Mouse (Mus musculus): ENCODE measurements at regions not wholly inside any gene's neighbourhood (a gene's known extent, or its start where the extent isn't known, plus 50 kb on each side); places are given as distances from the start of the nearest gene placed in this dataset.

GRCm38 (mm10) chr14:79878285-79879019, 105.4 kb upstream of the Olfm4 start:
- ATAC-seq (ENCODE audit: insufficient number of reproducible peaks, low FRiP score, low TSS enrichment, low read depth): no peak
- Histone ChIP-seq H3K4me1 (ENCODE audit: control insufficient read depth, insufficient read depth, low read length) (peaks cover 6% of the 10 kb centered on the region; the same call in 1 of the 2 replicates), H3K9ac (ENCODE audit: low read length) (no peak overlapping the region), H3K36me3 (ENCODE audit: control insufficient read depth, insufficient read depth, low read length) (no peaks in the 10 kb centered on the region), H3K9me3 (ENCODE audit: control insufficient read depth, low read length) (no peaks in the 10 kb centered on the region), H3K4me2 (ENCODE audit: low read depth, severe bottlenecking) (no peak overlapping the region), H3K4me3 (ENCODE audit: low read depth, low read length) (no peak overlapping the region), H3K27me3 (ENCODE audit: control insufficient read depth, insufficient read depth, low read length) (0 out of 2 replicates have a peak, but pooled peaks cover 2% of the 10 kb centered on the region), H3K27ac (replicated peaks; ENCODE audit: low read depth, low read length) (no peak overlapping the region)
- DNase-seq (ENCODE audit: low spot score): no peak
- WGBS: 77% methylated on average over 17 of the region's 17 CpGs

GRCm38 (mm10) chr14:79873062-79873461, 102.0 kb upstream of the Pcdh8 start:
- ATAC-seq (ENCODE audit: insufficient number of reproducible peaks, low FRiP score, low TSS enrichment, low read depth): no peak
- Histone ChIP-seq H3K4me2 (ENCODE audit: low read depth, severe bottlenecking) (no peak overlapping the region), H3K9ac (ENCODE audit: low read length) (no peak overlapping the region), H3K4me3 (ENCODE audit: low read depth, low read length) (no peak overlapping the region), H3K9me3 (ENCODE audit: control insufficient read depth, low read length) (no peaks in the 10 kb centered on the region), H3K36me3 (ENCODE audit: control insufficient read depth, insufficient read depth, low read length) (no peaks in the 10 kb centered on the region), H3K27me3 (ENCODE audit: control insufficient read depth, insufficient read depth, low read length) (no peaks in the 10 kb centered on the region), H3K4me1 (ENCODE audit: control insufficient read depth, insufficient read depth, low read length) (no peaks in the 10 kb centered on the region), H3K27ac (replicated peaks; ENCODE audit: low read depth, low read length) (no peak overlapping the region)
- peak; percentile 44 for DNase-seq (ENCODE audit: low spot score)
- 40% methylated on average over 13 of the region's 13 CpGs for WGBS

GRCm38 (mm10) chr14:79872430-79872829, 101.3 kb upstream of the Pcdh8 start:
- H3K9me3 ChIP-seq (ENCODE audit: control insufficient read depth, low read length): no peaks in the 10 kb centered on the region
- H3K9ac ChIP-seq (ENCODE audit: low read length): no peak overlapping the region
- no peak overlapping the region for H3K27ac ChIP-seq (replicated peaks; ENCODE audit: low read depth, low read length)
- H3K27me3 ChIP-seq (ENCODE audit: control insufficient read depth, insufficient read depth, low read length): no peaks in the 10 kb centered on the region
- ATAC-seq (ENCODE audit: insufficient number of reproducible peaks, low FRiP score, low TSS enrichment, low read depth) (no peak), DNase-seq (ENCODE audit: low spot score) (no peak)
- no peak overlapping the region for H3K4me3 ChIP-seq (ENCODE audit: low read depth, low read length)
- 21% methylated on average over 1 of the region's 1 CpGs for WGBS
- H3K4me2 ChIP-seq (ENCODE audit: low read depth, severe bottlenecking): no peak overlapping the region
- H3K4me1 ChIP-seq (ENCODE audit: control insufficient read depth, insufficient read depth, low read length): no peaks in the 10 kb centered on the region
- no peaks in the 10 kb centered on the region for H3K36me3 ChIP-seq (ENCODE audit: control insufficient read depth, insufficient read depth, low read length)

- H3K27ac ChIP-seq (replicated peaks; ENCODE audit: low read depth, low read length): no peak overlapping the region
- ATAC-seq (ENCODE audit: insufficient number of reproducible peaks, low FRiP score, low TSS enrichment, low read depth) (no peak), DNase-seq (ENCODE audit: low spot score) (no peak)
- no peak overlapping the region for H3K4me3 ChIP-seq (ENCODE audit: low read depth, low read length)
- H3K9ac ChIP-seq (ENCODE audit: low read length): no peak overlapping the region
- no peaks in the 10 kb centered on the region for H3K27me3 ChIP-seq (ENCODE audit: control insufficient read depth, insufficient read depth, low read length)
- 65% methylated on average over 1 of the region's 1 CpGs for WGBS
- H3K36me3 ChIP-seq (ENCODE audit: control insufficient read depth, insufficient read depth, low read length): no peaks in the 10 kb centered on the region
- no peaks in the 10 kb centered on the region for H3K9me3 ChIP-seq (ENCODE audit: control insufficient read depth, low read length)
- no peak overlapping the region for H3K4me2 ChIP-seq (ENCODE audit: low read depth, severe bottlenecking)
- H3K4me1 ChIP-seq (ENCODE audit: control insufficient read depth, insufficient read depth, low read length): no peaks in the 10 kb centered on the region
These were observed 98.2 kb upstream of the Pcdh8 start for GRCm38 (mm10) chr14:79869325-79869724.

- Histone ChIP-seq H3K4me2 (ENCODE audit: low read depth, severe bottlenecking) (no peak overlapping the region), H3K27me3 (ENCODE audit: control insufficient read depth, insufficient read depth, low read length) (no peaks in the 10 kb centered on the region), H3K27ac (replicated peaks; ENCODE audit: low read depth, low read length) (no peak overlapping the region), H3K9me3 (ENCODE audit: control insufficient read depth, low read length) (no peaks in the 10 kb centered on the region), H3K4me3 (ENCODE audit: low read depth, low read length) (no peak overlapping the region), H3K9ac (ENCODE audit: low read length) (no peak overlapping the region), H3K4me1 (ENCODE audit: control insufficient read depth, insufficient read depth, low read length) (no peaks in the 10 kb centered on the region), H3K36me3 (ENCODE audit: control insufficient read depth, insufficient read depth, low read length) (no peaks in the 10 kb centered on the region)
- ATAC-seq (ENCODE audit: insufficient number of reproducible peaks, low FRiP score, low TSS enrichment, low read depth) (no peak), DNase-seq (ENCODE audit: low spot score) (no peak)
- 88% methylated on average over 7 of the region's 7 CpGs for WGBS
These were observed 85.1 kb upstream of the Pcdh8 start for GRCm38 (mm10) chr14:79856245-79856644.

- Histone ChIP-seq H3K4me1 (ENCODE audit: control insufficient read depth, insufficient read depth, low read length) (no peaks in the 10 kb centered on the region), H3K4me2 (ENCODE audit: low read depth, severe bottlenecking) (no peak overlapping the region), H3K9ac (ENCODE audit: low read length) (no peak overlapping the region), H3K9me3 (ENCODE audit: control insufficient read depth, low read length) (no peaks in the 10 kb centered on the region), H3K4me3 (ENCODE audit: low read depth, low read length) (no peak overlapping the region), H3K36me3 (ENCODE audit: control insufficient read depth, insufficient read depth, low read length) (no peaks in the 10 kb centered on the region), H3K27me3 (ENCODE audit: control insufficient read depth, insufficient read depth, low read length) (no peaks in the 10 kb centered on the region), H3K27ac (replicated peaks; ENCODE audit: low read depth, low read length) (no peak overlapping the region)
- 86% methylated on average over 5 of the region's 5 CpGs for WGBS
- ATAC-seq (ENCODE audit: insufficient number of reproducible peaks, low FRiP score, low TSS enrichment, low read depth) (no peak), DNase-seq (ENCODE audit: low spot score) (no peak)
These were observed 83.1 kb upstream of the Pcdh8 start for GRCm38 (mm10) chr14:79854216-79854615.

- Histone ChIP-seq H3K27ac (replicated peaks; ENCODE audit: low read depth, low read length) (no peak overlapping the region), H3K9me3 (ENCODE audit: control insufficient read depth, low read length) (no peaks in the 10 kb centered on the region), H3K9ac (ENCODE audit: low read length) (no peak overlapping the region), H3K27me3 (ENCODE audit: control insufficient read depth, insufficient read depth, low read length) (no peaks in the 10 kb centered on the region), H3K4me3 (ENCODE audit: low read depth, low read length) (no peak overlapping the region), H3K4me1 (ENCODE audit: control insufficient read depth, insufficient read depth, low read length) (no peaks in the 10 kb centered on the region), H3K4me2 (ENCODE audit: low read depth, severe bottlenecking) (no peak overlapping the region), H3K36me3 (ENCODE audit: control insufficient read depth, insufficient read depth, low read length) (no peaks in the 10 kb centered on the region)
- 65% methylated on average over 10 of the region's 10 CpGs for WGBS
- ATAC-seq (ENCODE audit: insufficient number of reproducible peaks, low FRiP score, low TSS enrichment, low read depth) (no peak), DNase-seq (ENCODE audit: low spot score) (peak; percentile 42)
These were observed 81.6 kb upstream of the Pcdh8 start for GRCm38 (mm10) chr14:79852683-79853082.

- H3K4me1 ChIP-seq (ENCODE audit: control insufficient read depth, insufficient read depth, low read length): no peaks in the 10 kb centered on the region
These were observed 80.7 kb upstream of the Pcdh8 start for GRCm38 (mm10) chr14:79851795-79852194.

GRCm38 (mm10) chr14:79851231-79851630, 80.1 kb upstream of the Pcdh8 start:
- WGBS: 85% methylated on average over 10 of the region's 10 CpGs
- Histone ChIP-seq H3K27me3 (ENCODE audit: control insufficient read depth, insufficient read depth, low read length) (no peaks in the 10 kb centered on the region), H3K4me3 (ENCODE audit: low read depth, low read length) (no peak overlapping the region), H3K36me3 (ENCODE audit: control insufficient read depth, insufficient read depth, low read length) (no peaks in the 10 kb centered on the region), H3K9ac (ENCODE audit: low read length) (no peak overlapping the region), H3K4me2 (ENCODE audit: low read depth, severe bottlenecking) (no peak overlapping the region), H3K9me3 (ENCODE audit: control insufficient read depth, low read length) (no peaks in the 10 kb centered on the region), H3K27ac (replicated peaks; ENCODE audit: low read depth, low read length) (no peak overlapping the region), H3K4me1 (ENCODE audit: control insufficient read depth, insufficient read depth, low read length) (no peaks in the 10 kb centered on the region)
- no peak for ATAC-seq (ENCODE audit: insufficient number of reproducible peaks, low FRiP score, low TSS enrichment, low read depth)
- DNase-seq (ENCODE audit: low spot score): no peak

More at GRCm38 (mm10) chr14:79851795-79852194, 80.7 kb upstream of the Pcdh8 start:
- Histone ChIP-seq H3K9me3 (ENCODE audit: control insufficient read depth, low read length) (no peaks in the 10 kb centered on the region), H3K36me3 (ENCODE audit: control insufficient read depth, insufficient read depth, low read length) (no peaks in the 10 kb centered on the region), H3K4me2 (ENCODE audit: low read depth, severe bottlenecking) (no peak overlapping the region), H3K27ac (replicated peaks; ENCODE audit: low read depth, low read length) (no peak overlapping the region), H3K9ac (ENCODE audit: low read length) (no peak overlapping the region), H3K27me3 (ENCODE audit: control insufficient read depth, insufficient read depth, low read length) (no peaks in the 10 kb centered on the region), H3K4me3 (ENCODE audit: low read depth, low read length) (no peak overlapping the region)
- 81% methylated on average over 7 of the region's 7 CpGs for WGBS
- ATAC-seq (ENCODE audit: insufficient number of reproducible peaks, low FRiP score, low TSS enrichment, low read depth): no peak
- DNase-seq (ENCODE audit: low spot score): no peak

Measured in limb, embryonic 11.5 days (tissue).